Mouse (Mus musculus) cerebellum, adult (tissue): ENCODE results near the gene Psors1c2.
A peak's percentile ranks its signal among the peaks of the same experiment; 100 is the strongest.

ENCODE experiments used
- ATAC-seq: cut with Nextera tagmentation; 2 replicates; pipeline ENCODE4 v1.9.2; 2017; ENCODE audit warnings: mild to moderate bottlenecking, moderate library complexity, mixed read lengths; ENCODE audit not compliant: insufficient number of reproducible peaks, low FRiP score, low TSS enrichment

The Psors1c2 gene

DNA sequence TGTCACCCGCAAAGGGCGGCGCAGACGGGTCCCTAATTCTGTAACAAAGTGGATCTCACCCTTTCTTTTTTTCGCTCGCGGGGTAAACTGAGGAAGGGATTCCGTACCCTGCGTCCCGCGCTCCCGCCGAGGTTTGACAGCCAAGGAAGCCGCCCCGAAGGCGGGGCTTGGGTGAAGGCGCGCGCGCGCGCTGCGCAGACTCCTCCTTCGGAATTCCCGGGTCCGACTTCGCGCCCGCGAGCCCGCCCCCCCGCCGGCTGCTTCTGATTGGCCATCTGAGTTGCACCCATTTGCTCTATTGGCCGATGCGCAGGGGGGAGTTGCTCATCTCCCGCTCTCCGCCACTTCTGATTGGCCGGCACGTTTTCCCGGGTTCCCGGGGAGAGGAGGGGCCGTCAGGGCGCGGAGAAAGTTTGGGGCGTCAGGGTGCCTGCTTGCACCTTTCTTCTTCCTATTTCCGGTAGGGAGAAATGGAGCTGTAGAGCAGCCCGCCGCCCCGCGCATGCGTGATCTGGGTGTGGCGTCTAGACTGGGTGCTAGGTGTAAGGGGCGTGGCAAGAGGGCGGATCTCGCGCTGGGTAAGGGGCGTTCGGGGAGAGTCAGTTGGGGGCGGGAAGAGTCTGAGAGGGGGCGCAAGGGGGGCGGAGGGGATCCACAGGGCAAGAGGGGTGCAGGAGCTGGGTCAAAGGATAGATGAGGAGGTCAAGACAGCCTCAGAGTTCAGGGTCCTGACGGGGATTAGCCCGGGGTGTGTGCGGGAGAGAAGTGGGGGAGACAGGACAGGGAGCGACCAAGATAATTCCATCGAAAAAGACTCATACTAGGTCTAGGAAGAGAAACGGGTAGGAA, 16.1 kb upstream of the Psors1c2 start, which contains the start of the genes Tcf19 and Cchcr1:
Tcf19 (minus strand) TSS at position 173 of the 849 bp plus-strand sequence.
Cchcr1 (plus strand) TSS at position 449 of the 849 bp plus-strand sequence.
- peak; percentile 93 for ATAC-seq

DNA sequence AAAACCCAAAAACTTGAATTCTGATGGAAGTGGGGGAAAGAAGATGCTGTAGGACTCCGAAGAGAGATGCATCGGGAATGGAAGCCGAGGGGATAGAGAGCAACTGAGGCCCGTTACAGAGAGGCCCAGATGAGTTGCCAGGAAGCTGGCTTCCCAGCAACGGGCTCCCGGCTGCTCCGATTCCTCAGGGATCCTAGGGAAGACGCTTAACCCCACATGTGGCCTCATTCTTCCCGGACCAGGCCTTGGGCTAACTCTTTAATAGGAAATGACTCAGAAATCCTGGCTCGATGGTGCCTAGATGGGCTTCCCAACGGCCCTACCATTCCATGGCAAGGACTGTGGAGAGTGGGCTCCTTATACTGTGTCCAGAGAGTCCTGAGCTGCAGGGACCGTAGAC, 15.5 kb upstream of the Psors1c2 start:
- ATAC-seq: no peak

DNA sequence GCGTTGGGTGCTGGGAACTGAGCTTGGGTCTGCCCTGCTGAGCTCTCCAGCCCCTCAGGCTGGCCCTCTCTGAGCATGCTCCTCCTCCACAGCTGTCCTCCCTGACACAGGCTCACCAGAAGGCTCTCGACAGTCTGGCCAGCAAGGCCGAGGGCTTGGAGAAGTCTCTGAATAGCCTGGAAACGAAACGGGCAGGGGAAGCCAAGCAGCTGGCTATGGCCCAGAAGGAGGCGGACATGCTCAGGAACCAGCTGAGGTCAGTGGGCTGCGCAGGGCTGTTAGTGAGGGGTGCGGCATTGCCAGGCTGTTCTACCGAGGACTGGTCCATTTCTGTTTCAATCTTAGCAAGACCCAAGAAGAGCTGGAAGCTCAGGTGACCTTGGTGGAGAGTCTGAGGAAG, 8.6 kb upstream of the Psors1c2 start:
- 0 out of 2 replicates have a peak, but pooled peaks have one; percentile 36 for ATAC-seq

DNA sequence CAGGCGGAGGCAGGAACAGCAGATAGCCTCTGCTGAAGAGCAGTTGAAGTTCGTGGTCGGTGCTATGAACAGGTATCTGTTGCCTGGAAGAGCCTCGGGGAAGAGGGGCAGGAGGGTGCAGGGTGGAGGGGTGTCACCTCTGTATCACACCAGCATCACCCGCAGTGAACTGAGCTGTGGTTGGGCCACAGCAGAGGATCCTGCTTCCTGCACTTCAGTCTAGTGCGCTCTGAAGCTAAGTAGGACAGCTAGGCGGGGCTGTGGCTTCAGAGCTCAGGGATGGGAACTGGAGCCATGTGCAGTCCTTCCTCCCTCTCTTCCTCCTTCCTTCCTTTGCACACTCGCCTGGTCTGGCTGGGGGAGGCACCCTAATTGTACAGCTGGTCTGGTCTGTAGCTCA, 6.4 kb upstream of the Psors1c2 start:
- no peak for ATAC-seq

DNA sequence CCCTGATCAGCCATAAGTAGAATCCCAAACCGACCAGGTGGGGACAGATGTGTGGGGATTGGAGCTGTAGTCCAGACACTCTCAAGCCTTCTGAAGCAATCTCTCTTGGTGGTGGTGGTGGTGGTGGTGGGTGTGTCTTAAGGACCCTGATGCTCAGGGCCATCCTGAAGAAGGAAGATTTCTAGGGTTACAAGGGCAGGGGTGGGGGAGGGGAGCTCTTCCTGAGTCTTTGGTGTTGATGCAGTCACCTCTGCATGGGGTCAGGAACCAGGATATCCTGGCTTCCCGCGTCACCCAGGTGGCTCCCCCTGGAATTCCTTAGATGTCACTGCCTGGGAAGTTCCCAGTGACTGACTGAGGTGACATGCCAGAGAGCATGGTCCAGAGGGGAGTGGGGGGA, 641 bp upstream of the Psors1c2 start:
- no peak for ATAC-seq

DNA sequence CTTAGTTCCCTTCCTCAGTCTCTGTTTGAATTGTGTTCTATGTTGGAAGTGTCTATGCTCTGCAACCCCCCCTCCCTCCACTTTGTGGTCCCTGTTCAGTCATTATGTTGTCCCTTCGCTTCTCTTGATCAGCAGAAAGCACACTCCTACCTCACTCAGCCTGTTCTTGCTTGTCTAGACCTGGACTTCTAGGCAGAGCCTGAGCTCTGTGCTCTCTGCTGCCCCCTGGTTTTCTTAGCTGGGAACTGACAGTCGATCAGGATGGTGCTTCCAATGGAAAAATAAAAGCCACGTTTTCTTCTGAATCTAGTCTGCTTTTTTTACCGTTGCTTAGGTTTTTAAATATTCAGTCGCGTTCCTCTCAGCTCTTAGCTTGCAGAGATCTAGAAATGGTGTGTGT, 1.3 kb downstream of the Psors1c2 start:
- ATAC-seq: peak; percentile 58; the same call in 1 of the 2 replicates

DNA sequence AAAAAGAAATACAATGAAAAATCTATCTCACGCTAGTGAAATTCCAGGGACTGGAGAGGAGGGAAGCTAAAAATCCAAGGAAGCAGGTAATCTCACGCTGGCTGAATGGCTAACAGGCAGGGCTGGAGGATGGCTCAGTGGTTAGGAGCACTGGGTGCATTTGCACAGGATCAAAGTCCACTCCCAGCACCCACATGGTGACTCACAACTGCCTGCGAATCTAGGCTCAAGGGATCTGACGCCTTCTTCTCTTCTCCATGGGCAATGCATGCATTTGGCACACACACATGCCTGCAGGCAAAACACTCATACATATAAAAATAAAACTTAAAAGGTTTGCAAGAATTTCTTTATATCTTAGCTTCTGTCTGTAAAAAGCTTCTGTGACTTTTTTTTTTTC, 4.4 kb downstream of the Psors1c2 start:
- ATAC-seq: no peak

DNA sequence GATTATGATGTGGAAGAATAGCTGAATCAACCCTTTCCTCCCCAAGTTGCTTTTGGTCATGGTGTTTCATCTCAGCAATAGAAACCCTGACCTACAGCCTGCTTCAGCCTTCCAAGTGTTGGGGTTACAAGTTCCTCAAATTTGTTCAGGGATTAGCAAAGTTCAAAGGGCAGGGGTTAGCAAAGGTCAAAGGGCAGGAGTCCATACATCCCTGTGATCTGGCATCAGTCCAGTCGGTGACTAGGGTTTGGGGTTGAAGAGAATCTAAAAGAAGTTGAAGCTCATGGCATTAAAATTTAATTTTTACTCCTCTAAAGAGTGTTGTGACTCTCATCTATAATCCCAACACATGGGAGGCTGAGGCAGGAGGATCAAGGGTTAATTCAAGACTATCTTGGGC, 5.5 kb downstream of the Psors1c2 start:
- ATAC-seq: no peak

DNA sequence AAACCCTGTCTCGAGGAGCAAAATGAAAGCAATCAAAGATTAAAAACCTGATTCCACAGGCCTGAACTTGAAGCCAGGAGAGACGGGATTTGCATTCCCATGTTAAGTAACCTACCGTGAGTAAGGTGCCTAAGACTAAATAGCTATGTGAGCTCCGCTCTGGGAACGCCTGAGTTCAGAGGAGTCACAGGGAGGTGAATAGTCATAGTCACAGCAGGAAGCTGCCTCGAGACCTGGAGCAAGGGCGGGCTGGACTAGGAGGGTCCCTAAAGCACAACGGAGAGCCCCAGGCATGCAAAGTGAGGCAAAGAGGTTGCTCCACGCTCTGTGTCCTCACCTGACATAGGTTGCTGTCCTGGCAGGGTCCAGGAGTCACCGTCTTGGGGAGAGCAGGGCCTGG, 6.5 kb downstream of the Psors1c2 start:
- ATAC-seq: no peak

DNA sequence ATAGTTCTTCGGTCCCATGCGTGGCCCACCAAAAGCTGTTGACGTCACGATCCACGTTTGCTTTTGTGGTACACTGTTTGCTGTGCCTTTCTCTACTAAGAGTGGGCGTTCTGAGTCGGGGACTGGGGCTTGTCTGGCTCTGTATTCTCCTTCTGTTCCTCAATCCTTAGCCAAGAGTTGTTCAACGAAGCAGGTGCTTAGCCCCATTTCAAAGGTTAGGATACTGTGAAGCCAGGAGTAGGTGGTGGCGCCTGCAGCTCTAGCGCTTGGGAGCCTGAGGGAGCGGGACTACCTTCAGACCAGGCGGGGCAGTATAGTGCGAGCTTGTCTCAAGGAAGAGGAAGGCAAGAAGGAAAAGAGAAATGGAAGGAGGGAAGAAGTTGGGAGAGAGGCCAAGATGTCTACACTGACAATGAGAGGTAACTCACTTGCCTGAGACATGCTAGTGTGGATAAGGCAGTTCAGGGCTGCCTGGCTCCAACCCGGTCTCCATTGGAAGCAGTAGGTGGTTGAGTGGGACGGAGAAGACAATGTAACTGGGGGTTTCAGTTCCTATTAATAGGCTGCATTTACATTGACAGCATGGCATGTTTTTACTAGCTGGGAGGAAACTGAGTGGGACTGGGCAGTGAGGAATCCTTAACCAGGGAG, 9.9 kb downstream of the Psors1c2 start:
- no peak for ATAC-seq

DNA sequence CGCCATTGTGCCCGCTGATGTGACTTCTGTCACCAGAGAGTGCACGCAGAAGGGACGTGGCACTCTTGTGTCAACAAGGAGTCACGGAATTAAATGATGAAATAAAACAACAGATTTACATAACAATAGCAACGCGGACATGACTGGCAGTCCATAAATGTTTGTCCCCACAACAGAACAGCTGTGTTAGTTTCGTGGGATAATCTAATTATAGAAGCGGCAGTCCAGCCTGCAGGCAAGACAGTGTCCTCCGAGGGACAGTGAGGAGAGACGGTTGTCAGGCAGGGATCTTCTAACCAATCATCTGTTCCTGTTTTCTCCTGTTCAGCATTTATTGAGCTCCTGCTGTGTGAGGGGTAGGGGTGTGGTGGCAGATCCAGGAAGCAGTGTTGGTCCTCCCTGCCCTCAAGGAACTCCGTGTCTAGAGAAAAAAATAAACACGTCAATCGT, 10.4 kb downstream of the Psors1c2 start:
- no peak for ATAC-seq

DNA sequence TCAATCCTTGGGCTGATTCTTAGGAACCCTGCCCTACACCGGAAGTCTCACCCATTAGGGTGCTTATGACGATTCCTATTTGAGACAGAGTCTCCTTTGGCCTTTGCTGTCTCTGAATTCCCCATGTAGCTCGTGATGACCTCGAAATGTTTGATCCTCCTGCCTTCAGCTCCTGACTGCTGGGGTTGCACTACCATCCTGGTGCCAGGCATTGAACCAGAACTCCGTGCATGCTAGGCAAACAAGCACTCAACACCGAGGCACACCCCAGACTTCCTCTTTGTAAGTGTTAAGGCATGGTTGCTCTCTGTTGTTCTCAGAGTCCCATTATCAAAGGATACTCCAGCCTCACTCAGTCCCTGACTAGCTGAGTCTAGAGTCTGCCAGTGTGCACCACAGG, 11.0 kb downstream of the Psors1c2 start:
- ATAC-seq: no peak

DNA sequence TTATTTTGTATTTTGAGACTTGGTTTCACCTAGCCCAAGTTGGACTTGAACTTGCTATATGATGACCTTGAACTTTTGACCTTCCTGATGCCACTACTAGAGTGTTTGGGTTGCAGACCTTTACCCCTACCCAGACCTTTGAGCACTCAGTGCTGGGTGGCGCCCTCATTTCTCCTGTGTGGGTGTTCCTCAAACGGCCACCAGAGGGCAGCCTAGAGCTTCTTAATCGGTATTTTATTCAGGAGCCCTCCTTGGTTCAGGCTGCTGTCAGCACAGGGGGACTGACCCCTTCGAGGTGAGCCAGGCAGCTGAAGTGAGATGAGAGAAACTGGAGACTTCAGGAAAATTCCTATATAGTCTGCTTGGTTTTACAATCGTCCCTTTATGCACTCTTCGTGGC, 11.7 kb downstream of the Psors1c2 start:
- ATAC-seq: no peak

DNA sequence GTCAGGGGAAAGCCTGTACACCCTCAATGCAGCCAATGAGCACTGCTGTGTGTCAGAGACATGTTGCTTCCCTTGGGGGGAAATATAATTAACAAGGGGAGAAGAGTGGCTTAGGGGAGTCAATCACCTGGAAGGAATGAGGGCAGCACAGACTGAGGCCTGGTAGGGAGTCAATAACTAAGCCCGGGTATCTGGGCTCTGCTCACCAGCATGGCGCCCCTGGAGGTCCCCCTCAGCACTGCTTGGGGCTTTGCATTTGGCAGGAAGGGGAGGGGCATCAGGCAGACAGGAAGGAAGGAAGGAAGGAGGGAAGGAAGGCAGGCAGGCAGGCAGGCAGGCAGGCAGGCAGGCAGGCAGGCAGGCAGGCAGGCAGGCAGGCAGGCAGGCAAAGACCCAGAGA, 14.5 kb downstream of the Psors1c2 start:
- ATAC-seq: no peak

DNA sequence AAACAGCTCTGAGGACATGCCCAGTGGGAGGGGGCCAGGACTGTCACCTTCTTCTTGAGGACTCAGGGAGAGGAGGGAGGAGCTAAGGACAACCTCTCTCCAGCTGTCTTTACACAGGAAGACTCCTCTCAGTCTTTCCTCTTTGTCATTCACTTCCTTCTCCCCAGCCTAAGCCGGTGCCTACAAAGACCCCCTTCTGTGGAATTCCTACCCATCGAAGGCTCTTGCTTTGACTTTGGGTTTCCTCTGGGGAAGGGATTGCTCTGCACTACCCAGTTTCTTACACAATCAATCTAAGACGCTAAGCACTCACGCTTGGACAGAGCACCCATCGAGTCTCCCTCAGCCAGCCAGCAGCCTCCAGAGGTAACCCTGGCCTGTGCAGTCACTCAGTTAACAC, 15.6 kb downstream of the Psors1c2 start:
- ATAC-seq: no peak

DNA sequence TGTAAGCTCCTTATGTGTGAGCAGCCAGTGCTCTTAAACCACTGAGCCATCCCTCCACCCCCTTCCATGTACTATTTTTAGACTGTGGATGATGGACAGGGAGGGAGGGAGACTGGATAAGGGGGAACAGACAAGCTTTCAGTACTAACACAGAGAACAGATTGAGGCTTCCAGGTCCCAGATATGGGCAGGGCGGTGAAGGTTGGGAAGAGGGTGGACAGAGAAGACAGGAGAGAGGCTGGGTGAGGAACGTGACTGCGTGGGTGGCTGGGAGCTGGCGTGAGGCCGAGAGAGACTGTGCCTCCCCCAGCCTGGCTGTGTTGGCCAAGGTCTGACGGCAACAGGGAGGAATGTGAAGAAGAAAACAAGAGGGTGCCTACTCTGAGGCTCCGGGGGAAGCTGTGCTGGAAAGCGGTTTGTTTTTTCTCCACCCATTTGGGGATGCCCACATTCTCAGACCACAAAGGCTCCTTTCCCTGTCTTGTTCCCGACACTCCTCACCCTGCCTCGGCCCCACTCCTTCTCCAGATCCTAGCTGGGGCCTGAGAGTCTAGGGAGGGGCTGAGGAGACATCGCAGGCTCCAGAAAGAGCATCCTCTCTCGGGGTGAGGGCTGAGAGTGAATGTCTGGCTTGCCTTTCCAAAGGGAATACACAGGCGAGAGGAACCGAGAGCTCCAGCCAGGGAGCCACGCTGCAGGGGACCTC, 16.6 kb downstream of the Psors1c2 start:
- peak; percentile 75 for ATAC-seq

DNA sequence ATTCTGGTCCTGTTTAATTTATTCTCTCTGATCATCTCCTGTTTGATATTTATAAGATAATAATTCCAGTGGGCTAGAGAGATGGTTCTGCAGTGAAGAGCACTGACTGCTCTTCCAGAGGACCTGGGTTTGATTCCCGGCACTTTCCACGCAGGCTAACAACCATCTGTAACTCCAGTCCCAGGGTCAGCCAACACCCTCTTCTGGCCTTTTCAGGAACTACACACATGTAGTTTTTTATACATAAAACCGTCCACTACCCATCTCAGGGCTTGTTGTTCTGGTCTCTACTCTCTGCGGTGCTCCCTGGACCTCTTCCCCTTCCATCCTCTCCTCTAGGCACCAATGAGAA, 17.1 kb downstream of the Psors1c2 start:
- ATAC-seq: no peak

DNA sequence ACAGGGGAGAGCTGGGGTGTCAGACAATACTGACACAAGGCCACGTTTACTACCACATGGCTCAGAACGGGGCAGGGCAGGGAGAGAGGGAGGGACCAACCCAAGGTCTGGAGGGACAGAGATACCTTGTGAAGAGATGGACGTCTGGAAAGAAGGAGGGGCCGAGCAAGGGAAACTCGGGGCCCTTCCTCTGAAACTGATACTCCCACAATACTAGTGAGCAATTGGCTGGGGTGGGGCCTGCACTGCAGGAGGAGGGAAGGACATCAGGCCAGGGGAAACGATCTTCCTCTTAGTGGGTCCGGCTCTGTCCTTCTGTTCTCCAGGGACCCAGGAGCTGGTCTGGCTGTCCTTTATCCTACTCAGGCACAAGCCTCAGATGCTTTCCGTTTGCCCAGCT, 17.9 kb downstream of the Psors1c2 start:
- no peak for ATAC-seq

DNA sequence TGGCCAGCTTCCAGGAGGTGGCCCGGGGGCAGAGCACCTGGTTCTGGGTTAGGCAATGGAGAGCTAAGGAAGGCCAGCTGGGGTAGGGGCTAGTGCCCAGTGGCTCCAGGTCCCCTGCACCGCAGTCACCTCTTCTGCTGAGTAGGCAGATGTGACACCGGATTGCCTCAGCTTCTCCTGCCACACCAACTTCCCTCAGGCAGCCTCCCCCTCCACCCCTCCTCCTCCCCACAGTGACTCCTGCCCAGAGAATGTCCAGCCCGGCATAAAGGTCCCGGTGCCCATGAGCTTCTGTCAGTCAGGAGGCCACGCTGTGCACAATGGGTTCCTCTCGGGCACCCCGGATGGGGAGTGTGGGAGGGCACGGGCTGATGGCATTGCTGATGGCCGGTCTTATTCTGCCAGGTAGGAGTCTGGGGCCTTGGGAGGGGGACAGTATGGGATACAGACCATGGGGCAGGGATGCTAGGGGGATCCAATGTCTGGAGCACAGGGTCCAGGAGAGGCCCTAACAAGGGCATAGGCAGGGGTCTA, 18.9 kb downstream of the Psors1c2 start, which contains the start of gene Cdsn:
Cdsn (plus strand) TSS at position 248 of the 534 bp plus-strand sequence.
- no peak for ATAC-seq

DNA sequence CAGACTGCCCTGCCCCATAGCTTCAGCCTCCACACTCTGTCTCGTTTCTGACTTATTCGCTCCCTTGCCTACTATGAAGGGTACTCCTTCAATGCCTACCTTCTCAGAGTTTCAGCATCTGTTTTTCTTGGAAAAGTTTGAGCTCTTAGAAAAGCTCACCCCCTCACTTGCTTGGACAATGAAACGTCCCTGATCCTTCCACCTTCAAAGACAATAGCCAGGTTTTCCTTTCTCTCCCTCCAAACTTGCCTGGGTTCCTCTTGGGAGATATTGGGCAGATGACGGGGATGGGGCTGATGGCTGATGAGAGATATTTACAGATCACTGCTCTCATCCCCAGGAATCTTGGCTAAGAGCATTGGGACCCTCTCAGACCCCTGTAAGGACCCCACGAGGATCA, 21.3 kb downstream of the Psors1c2 start:
- no peak for ATAC-seq
